Mouse (Mus musculus) gastrocnemius, postnatal 25 days (tissue): ENCODE measurements around the gene Mief2. TPM values are rescaled to one million over a fixed set of nuclear protein-coding genes. Genes with fewer than 3 reads are reported as not detected.

Experiments used
- DNase-seq: peaks from one replicate; pipeline ENCODE4 v3.0.0; 2022
- total RNA-seq, 2 experiments: library from RNA; stranded (reverse); gene quantifications; 1 replicate in 1 of 2; 2 replicates in 1 of 2; pipeline ENCODE4 v1.2.3; 2021

Gene Mief2
- total RNA-seq, 2 experiments from 2014 or later = 73.9 to 91.2 TPM

DNA sequence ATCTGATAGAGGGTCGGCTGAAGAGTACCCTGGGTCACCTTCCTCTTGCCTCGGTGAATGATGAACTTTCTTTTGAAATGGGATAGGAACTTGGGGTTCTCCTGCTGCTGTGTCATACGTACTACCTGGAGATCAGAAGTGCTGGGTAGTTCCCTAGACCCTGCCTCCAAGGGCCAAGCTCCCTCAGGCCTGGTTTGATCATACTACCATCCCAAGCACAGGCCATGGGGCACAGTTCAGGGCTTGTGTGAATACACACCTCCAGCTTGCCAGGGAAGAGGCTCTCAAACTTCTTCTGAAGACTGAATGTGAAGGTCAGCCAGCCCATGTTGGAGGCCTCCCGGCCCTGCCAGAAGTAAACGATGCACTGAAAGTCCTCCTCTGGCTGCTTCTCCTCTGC, 12.4 kb upstream of the Mief2 start:
- no peak for DNase-seq

DNA sequence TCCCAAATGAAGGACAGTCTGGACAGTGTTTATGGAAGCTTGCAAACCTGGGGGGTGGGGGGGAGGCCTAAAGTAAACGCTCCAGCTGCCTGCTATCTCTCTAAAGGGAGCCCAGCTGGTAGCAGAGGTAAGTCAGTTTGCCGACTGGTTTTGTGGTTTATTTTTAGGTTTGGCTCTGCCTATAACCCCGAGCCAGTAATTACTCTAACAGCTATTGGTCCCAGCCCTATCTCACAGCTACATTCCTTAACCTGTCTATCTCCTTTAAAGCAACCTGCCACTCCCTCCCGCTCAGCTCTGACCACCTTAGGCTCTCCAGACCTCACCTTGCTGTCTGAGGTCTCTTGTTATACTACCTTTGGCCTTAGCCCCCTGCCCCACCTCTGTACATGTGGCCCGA, 8.9 kb upstream of the Mief2 start:
- DNase-seq = no peak

DNA sequence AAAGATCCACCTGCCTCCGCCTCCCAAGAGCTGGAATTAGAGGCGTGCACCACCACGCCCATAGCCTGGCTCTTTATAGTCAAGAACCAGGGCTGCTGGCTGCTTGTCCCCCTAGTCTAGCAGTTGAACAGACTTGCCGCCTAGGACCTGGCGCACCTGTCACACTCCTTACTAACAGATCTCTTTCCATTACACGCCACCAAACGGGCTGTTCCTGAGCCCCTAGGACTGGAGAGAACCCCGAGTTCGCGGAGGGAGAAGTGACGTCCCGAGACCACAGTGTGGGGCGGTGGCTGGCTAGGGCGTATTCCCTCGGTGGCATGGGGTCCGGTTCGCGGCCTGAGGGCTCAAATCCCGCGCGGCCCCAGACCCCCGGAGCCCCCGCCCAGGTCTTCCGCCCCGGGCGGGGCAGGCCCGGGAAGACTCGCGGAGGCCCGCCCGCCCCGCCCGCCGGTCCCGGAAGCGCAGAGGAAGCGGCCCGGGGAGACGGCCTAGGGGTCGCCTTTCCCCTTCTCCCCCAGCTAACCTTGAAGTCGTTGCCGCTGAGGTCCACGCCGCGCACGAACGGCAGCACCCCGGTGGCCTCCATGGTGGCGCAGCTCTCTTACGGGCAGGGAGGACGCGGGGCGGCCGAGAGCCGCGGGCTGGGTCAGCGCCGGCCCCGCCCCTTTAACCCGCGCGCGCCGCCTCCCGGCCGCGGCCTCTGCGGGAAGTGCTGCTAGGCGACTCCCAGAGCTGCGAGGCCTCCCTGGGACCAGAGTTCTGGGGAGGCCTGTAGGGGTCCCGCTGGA, 1.4 kb upstream of the Mief2 start, which contains the start of gene Flii:
TSS of gene Flii (minus strand) at position 663 of the 791 bp plus-strand sequence.
- peak; percentile 85 for DNase-seq

DNA sequence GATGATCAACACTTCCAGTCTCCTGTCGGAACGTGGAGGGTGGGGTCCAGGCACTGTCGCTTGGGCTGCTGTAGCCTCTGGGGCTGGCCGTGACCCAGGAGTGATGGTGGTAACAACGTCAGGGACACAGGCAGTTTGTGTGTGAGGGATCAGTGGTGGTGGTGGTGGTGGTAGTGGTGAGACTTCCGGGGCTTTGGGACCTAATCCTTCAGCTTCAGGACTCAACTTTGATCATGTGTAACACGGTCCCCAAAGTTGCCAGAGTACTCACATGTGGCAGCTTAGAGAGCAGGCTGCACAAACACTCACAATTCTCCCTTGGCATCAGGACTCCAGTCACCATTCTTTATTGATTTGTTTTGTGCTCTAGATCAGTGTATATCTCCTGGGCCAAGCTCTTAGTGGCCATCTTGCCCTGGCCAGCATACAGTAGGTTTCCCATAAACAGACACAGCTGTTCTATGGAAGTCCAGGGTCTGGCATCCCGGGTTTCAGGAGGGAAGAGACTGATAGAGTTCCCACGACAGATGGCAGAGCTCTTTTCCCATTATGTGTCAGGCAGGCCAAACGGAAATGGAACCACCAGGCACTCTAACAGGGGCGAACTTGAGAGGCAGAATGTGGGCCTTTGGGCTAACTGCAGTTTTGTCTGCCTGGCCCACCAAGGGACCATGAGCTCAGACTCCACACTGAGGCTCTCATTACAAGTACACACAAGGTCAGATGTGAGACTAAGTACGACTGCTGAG, 632 bp upstream of the Mief2 start:
- DNase-seq = no peak

DNA sequence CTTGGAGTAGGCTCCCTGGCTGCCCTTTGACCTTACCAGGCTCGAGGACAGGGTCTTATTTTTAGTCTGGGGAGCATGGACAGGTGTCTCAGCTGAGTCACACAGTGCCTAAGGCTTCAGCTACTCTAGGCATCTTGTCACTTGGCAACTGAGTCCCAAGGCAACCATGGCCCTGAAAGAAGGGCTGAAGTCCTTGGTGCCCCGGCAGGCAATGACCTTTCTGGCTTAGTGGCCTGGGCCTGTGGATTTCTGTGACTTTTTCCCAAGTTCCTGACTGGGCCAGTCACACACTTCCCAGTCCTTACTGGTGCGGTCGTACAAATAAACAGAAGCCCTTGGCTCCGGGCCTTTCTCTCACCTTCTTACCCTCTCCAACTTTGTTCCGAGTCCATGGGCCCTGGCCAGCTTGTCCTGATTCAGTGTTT, 1.0 kb downstream of the Mief2 start:
- DNase-seq = peak; percentile 78

DNA sequence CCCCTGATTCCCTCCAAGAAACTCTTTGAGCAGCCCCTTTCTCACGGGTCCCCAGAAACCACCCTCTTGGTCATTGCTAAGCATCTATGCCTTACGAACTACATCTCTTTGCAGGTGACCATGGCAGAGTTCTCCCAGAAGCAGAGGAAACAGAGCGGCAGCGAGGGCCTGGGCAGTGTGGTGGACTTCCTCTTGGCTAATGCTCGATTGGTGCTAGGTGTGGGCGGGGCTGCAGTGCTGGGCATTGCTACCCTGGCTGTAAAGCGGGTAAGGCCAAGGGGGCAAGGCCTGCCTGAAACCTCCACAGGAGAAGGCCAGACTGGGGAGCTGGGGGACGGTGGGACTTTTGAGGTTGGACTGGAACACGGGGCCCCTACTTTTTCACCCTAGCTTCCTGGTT, 2.0 kb downstream of the Mief2 start:
- peak; percentile 48 for DNase-seq

DNA sequence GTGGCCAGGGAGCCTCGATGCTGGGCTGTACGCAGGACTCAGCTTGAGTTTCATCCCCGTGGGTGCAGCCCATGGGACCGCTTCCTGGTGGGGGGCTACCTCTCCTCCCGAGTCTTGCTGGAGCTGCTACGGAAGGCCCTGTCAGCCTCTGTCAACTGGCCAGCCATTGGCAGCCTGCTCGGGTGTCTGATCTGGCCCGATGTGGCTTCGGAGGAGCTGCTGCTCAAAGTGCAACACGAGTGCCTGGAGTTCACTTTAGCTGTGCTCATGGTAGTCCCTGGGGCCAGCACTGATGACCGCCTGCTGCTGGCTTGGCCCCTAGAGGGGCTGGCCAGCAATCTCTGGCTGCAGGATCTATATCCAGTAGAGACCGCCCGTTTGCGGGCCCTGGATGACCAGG, 3.1 kb downstream of the Mief2 start:
- DNase-seq = peak; percentile 75

DNA sequence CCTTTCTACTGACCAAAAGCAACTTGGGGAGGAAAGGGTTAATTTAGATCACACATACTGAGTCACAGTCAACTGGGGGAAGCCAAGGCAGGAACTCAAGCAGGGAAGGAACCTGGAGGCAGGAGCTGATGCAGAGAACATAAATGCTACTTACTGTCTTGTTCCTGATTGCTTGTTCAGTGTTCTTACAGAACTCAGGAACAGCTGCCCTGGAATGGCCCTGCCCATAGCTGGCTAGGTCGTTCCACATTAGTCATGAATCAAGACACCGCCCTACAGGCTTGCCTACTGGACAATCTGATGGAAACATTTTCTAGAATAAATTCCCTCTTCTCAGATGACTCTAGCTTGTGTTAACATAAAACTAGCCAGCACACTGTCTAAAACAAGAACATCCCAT, 6.0 kb downstream of the Mief2 start:
- peak; percentile 58 for DNase-seq

DNA sequence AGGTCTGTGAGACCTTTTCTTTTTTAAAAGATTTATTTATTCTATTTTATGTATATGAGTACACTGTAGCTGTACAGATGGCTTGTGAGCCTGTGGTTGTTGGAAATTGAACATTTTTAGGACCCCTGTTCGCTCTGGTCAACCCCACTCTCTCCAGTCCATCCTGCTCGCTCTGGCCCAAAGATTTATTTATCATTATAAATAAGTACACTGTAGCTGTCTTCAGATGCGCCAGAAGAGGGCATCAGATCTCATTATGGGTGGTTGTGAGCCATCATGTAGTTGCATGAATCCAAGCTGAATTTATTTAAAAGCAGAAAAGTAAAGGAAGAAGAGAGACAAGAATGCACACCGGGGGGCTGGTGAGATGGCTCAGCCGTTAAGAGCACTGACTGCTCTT, 7.0 kb downstream of the Mief2 start:
- DNase-seq = no peak

DNA sequence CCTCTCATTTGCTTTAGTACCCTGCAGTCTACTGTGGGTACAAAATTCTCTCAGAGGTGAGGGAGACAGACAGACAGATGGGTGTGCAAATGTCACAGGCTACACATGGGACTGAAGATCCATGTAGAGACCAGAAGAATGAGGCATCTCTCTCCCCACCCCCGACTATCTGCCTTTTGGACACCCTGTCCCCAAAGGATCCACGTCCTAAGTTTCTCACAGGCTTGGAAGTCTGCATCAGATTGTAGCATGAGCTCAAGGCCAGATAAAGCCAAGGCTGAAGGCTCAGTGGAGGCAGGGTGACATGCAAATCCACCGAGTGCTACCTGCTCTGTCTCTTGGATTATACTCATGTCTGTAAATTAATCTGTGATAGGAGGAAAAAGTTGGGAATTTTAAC, 8.3 kb downstream of the Mief2 start:
- no peak for DNase-seq

DNA sequence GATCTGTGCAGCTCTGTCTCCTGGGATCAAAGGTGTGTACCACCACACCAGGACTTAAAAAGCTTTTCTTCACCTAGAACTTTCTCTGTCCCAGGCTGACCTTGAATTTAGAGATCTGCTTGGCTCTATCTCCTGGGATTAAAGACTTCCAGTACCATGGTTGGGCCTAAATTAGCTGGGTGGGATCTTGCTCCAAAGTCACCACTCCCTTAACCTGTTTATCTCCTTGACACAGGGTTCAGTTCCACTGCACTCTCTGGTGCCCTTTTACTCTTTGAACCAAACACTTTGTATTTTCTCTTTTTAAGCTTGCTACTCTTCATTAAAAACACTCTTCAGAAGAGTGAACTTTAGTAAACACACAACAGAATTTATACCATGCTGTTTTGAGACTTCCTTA, 9.3 kb downstream of the Mief2 start:
- no peak for DNase-seq

DNA sequence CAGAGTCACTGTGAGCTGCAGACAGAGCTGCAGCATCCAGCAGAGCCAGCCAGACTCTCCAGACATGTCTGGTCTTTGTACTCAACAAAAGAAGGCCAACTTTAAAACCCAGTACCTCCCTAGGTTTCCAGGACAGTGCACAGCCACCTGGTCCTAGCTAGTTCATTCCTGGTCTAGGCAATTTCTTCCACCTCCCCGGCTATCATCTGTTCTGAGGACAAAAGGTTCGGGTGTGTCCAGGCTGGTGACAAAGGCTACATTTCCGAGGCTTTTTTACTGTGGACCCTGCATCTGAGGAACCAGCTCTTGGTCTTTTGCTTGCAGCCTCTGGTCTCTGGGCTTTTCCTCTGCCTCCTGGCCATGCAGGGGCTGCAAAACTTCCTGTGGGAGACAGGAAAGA, 12.1 kb downstream of the Mief2 start:
- no peak for DNase-seq

DNA sequence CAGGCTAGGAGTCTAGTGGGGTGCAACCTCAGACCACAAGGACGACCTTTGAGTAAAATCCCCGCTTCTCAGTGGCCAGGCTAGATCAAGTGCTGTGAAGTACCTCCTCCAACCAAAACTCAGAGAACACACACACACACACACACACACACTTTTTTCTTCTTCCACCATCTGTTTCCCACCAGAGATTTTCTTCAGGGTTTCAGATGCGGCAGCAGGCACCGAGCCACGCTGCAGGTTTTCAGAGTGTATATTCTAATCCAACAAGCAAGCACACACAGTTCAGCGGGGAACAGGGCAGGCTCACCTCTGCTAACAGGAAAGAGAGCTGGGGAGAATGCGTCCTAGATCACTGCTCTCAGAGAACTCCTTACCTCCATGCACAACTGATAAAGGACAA, 27.4 kb downstream of the Mief2 start:
- no peak for DNase-seq

DNA sequence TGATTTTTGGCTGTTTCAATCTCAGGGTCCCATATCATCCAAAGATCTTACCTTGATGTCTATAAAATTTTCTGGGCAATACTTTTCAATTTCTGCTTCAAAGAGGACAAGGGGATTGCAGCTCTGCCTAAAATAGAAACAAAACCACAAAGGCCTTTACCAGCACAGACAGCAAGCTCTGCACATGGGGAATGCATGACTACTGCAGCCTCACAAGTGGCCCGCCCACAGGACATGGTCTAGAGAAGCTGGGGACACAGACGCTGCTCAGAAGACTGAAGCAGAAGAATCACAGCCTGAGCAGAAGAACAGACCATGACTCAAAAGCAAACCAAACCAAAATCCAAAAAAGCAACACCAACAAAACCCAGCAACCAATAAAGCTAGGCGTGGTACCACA, 33.5 kb downstream of the Mief2 start:
- DNase-seq = no peak

DNA sequence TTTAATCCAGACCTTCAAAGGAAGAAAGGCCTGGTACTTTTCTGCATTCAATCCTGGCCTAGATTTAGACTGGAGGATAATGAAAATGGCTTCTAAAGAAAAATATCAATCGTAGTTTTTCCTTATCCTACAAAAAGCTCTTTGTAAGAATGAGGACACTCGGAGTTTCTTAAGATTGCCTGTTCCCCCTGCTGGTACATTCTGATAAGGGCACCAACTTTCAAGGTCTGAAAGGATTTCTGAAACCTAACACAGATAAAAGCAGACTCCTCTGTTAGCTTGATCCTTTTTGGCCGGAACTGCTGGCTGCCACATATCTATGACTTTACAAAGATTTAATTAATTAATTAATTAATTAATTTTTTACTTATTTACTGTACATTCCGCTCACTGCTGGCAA, 38.8 kb downstream of the Mief2 start:
- DNase-seq = no peak

DNA sequence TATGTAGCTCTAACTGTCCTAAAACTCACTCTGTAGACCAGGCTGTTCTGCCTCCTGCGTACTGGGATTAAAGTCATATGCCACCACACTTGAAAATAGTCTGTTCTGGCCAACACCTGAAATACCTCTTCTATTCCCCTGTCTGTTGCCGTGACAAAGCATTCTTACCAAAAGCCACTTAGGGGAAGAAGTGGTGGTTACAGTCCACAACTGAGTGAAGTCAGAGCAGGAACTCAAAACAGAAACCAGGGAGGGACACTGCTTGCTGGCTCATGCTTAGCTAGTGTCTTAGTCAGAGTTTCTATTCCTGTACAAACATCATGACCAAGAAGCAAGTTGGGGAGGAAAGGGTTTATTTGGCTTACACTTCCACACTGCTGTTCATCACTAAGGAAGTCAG, 41.1 kb downstream of the Mief2 start:
- no peak for DNase-seq

DNA sequence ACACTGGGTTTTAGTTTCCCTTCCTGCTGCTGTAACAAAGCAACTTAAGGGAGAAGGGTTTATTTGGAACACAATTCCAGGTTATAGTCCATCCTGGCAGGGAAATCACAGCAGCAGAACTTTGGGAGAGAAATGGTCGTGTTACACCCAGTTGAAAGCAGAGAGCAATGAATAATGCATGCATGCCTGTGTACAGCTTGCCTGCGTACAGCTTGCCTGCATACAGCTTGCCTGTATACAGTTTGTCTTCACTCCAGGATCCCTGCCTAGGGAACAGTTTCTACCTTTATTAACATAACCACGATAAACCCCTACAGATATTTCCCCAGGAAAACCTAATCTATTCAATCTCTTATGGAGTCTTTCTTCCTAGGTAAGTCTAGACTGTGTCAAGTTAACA, 42.6 kb downstream of the Mief2 start:
- no peak for DNase-seq

DNA sequence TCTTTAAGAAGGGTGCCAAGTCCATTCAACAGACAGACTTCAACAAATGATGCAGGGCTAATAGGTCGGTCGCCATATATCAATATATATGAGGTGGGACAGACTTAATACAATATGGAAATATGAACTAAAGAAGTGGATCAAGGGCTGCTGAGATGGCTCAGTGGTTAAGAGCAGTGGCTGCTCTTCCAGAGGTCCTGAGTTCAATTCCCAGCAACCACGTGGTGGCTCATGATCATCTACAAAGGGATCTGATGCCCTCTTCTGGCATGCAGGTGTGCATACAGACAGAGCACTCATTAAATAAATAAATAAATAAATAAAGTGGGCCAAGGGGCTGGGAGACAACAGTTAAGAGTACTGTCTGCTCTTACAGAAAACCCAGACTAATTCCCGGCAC, 44.0 kb downstream of the Mief2 start:
- DNase-seq = no peak

DNA sequence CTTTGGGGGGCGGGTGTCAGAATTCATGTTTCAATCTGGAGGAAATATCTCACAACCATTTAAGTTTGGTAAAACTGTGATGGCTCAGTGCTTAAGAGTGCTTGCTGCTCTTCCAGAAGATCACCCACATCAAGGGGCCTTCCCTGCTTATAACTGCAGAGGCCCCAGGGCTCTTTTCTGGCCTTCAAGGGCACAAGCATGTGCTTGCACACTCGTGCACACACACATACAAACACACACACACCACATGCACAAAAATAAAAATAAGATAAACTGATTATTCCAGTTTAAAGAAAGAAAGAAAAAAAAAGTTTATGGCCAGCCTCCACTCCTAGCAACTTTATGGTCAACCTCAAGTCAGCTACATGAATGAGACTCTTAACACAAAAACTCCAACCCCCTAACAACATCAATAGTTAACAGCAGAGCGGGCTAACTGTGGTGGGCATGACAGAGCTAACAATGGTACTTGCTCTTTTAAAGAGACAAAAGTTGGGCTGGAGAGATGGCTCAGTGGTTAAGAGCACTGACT, 46.0 kb downstream of the Mief2 start:
- DNase-seq = no peak

DNA sequence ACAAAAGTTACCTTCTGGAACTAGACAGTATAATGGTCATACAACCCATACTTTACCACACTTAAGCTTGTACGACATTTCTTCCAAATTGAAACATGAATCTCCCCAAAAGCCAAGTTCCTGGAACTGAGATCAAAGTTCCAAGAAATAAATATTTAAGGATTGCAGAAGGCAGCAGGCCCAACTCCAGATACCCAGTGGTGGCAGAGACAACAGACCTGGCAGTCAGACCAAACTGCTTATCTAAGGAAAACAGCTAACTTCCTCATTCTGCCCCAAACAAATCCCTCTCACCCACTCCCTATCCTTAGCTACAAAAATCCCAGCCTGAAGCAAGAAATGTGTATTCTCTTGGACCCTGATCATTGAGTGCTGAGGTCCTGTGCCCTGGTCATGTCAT, 46.6 kb downstream of the Mief2 start:
- no peak for DNase-seq

DNA sequence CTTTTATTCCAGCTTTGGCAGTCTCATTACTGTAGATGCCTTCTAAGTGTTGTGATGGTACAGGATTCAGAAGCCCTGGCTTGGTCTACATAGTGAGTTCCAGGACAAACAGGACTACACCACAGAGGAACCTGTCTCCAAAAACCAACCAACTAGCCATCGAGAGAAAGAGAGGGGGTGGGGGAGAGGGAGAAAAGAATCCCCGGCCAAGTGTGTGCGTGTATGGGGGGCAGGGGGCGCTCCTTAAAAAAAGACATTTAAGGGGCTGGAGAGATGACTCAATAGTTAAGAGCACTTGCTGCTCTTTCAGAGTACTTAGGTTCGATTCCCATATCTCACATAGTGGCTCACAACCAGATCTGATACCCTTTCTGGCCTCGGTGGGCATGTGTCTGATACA, 47.4 kb downstream of the Mief2 start:
- DNase-seq = no peak

DNA sequence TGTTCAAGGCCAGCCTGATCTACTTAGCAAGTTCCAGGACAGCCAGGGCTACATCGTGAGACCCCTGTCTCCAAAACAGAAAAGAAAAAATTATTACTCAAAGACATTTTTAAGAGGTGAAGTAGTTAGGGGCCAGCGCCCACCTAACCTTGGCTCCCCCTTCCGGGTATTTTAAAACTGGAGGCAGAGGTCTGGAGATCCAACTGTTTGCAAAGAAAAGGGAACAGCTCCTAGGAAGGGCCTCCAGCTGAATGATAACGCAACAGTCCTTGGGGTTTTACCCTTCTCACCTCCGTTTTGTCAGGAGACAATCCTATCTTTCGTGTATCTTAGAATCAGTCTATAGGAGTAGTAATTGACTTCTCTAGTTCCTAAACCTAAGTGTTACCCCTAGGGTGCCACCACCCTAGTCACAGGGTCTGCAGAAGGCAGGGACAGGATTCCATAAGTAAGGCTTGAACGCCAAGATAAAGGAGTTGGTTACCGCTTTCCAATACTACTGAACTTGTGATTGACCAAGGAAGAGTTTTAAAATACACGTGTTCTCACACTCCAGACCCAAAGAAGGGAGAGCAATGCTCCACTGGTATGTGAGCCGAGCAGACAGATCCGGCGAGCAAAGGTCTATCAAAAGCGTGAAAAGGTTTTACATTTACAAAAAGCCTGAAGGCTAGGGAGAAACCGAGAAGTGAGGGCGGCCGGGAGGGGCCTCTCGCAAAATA, 48.1 kb downstream of the Mief2 start:
- no peak for DNase-seq
